Mouse (Mus musculus): ENCODE measurements around the gene Myl12a. TPM values are rescaled to one million over a fixed set of nuclear protein-coding genes. Genes with fewer than 3 reads are reported as not detected.

Gene Myl12a
- 171 and 182 TPM in 2 replicates for polyA plus RNA-seq (2015; fragmentation: Nextera tagmentation; extraction: Ambion mirVana)

GRCm38 (mm10) chr17:71002744-71003094 lies at the start of gene Myl12a:
TSS of gene Myl12a (minus strand) at chr17:71002878.
- no peaks in the 10 kb centered on the region for H3K36me3 ChIP-seq (ENCODE audit: control insufficient read depth, insufficient read depth)
- H3K9ac ChIP-seq (ENCODE audit: low read depth, low read length): peak within 1 kb of the TSS; percentile 97
- ATAC-seq (ENCODE audit: low read depth): peak; percentile 11
- H3K27me3 ChIP-seq (ENCODE audit: control insufficient read depth, insufficient read depth, low read depth, low read length): no peaks in the 10 kb centered on the region
- peaks cover 30% of the 10 kb centered on the region for H3K4me1 ChIP-seq (ENCODE audit: control insufficient read depth, low read depth, low read length)
- WGBS (ENCODE audit: insufficient replicate concordance): 13% methylated on average over 14 of the region's 14 CpGs
- H3K9me3 ChIP-seq (replicated peaks; ENCODE audit: control insufficient read depth, low read length): no peaks in the 10 kb centered on the region
- peak within 1 kb of the TSS; percentile 90 for H3K4me3 ChIP-seq (ENCODE audit: low read depth, low read length)
- peak within 1 kb of the TSS; percentile 74 for H3K4me2 ChIP-seq (ENCODE audit: low read depth, low read length)
- H3K27ac ChIP-seq (ENCODE audit: low read length): peak within 1 kb of the TSS; percentile 95

GRCm38 (mm10) chr17:71049292-71049691 lies 46.6 kb upstream of the Myl12a start:
- Histone ChIP-seq H3K9ac (ENCODE audit: low read depth, low read length) (no peak overlapping the region), H3K36me3 (ENCODE audit: control insufficient read depth, insufficient read depth) (no peaks in the 10 kb centered on the region), H3K9me3 (replicated peaks; ENCODE audit: control insufficient read depth, low read length) (no peaks in the 10 kb centered on the region), H3K27ac (ENCODE audit: low read length) (no peak overlapping the region), H3K4me2 (ENCODE audit: low read depth, low read length) (no peak overlapping the region), H3K4me3 (ENCODE audit: low read depth, low read length) (no peak overlapping the region), H3K27me3 (ENCODE audit: control insufficient read depth, insufficient read depth, low read depth, low read length) (no peaks in the 10 kb centered on the region), H3K4me1 (ENCODE audit: control insufficient read depth, low read depth, low read length) (no peaks in the 10 kb centered on the region)
- no peak for ATAC-seq (ENCODE audit: low read depth)
- WGBS (ENCODE audit: insufficient replicate concordance): 64% methylated on average over 8 of the region's 8 CpGs

- Histone ChIP-seq H3K27me3 (ENCODE audit: control insufficient read depth, insufficient read depth, low read depth, low read length) (no peaks in the 10 kb centered on the region), H3K9me3 (replicated peaks; ENCODE audit: control insufficient read depth, low read length) (no peaks in the 10 kb centered on the region), H3K4me3 (ENCODE audit: low read depth, low read length) (no peak overlapping the region), H3K9ac (ENCODE audit: low read depth, low read length) (no peak overlapping the region), H3K27ac (ENCODE audit: low read length) (no peak overlapping the region), H3K4me2 (ENCODE audit: low read depth, low read length) (no peak overlapping the region), H3K36me3 (ENCODE audit: control insufficient read depth, insufficient read depth) (no peaks in the 10 kb centered on the region), H3K4me1 (ENCODE audit: control insufficient read depth, low read depth, low read length) (no peaks in the 10 kb centered on the region)
- WGBS (ENCODE audit: insufficient replicate concordance): 72% methylated on average over 4 of the region's 4 CpGs
- no peak for ATAC-seq (ENCODE audit: low read depth)
These were observed 44.2 kb upstream of the Myl12a start for GRCm38 (mm10) chr17:71046856-71047255.

- no peak overlapping the region for H3K4me2 ChIP-seq (ENCODE audit: low read depth, low read length)
- no peaks in the 10 kb centered on the region for H3K36me3 ChIP-seq (ENCODE audit: control insufficient read depth, insufficient read depth)
- H3K4me3 ChIP-seq (ENCODE audit: low read depth, low read length): no peak overlapping the region
- no peaks in the 10 kb centered on the region for H3K9me3 ChIP-seq (replicated peaks; ENCODE audit: control insufficient read depth, low read length)
- 69% methylated on average over 9 of the region's 9 CpGs for WGBS (ENCODE audit: insufficient replicate concordance)
- H3K4me1 ChIP-seq (ENCODE audit: control insufficient read depth, low read depth, low read length): no peaks in the 10 kb centered on the region
- no peaks in the 10 kb centered on the region for H3K27me3 ChIP-seq (ENCODE audit: control insufficient read depth, insufficient read depth, low read depth, low read length)
- no peak overlapping the region for H3K27ac ChIP-seq (ENCODE audit: low read length)
- no peak for ATAC-seq (ENCODE audit: low read depth)
- no peak overlapping the region for H3K9ac ChIP-seq (ENCODE audit: low read depth, low read length)
These were observed 42.9 kb upstream of the Myl12a start for GRCm38 (mm10) chr17:71045591-71045990.

GRCm38 (mm10) chr17:71042645-71043044 lies 40.0 kb upstream of the Myl12a start:
- Histone ChIP-seq H3K4me3 (ENCODE audit: low read depth, low read length) (no peak overlapping the region), H3K4me1 (ENCODE audit: control insufficient read depth, low read depth, low read length) (no peaks in the 10 kb centered on the region), H3K9ac (ENCODE audit: low read depth, low read length) (no peak overlapping the region), H3K27ac (ENCODE audit: low read length) (no peak overlapping the region), H3K9me3 (replicated peaks; ENCODE audit: control insufficient read depth, low read length) (no peaks in the 10 kb centered on the region), H3K27me3 (ENCODE audit: control insufficient read depth, insufficient read depth, low read depth, low read length) (no peaks in the 10 kb centered on the region), H3K4me2 (ENCODE audit: low read depth, low read length) (no peak overlapping the region), H3K36me3 (ENCODE audit: control insufficient read depth, insufficient read depth) (no peaks in the 10 kb centered on the region)
- no peak for ATAC-seq (ENCODE audit: low read depth)
- WGBS (ENCODE audit: insufficient replicate concordance): 48% methylated on average over 1 of the region's 1 CpGs

GRCm38 (mm10) chr17:71040582-71040880 lies 37.9 kb upstream of the Myl12a start:
- Histone ChIP-seq H3K36me3 (ENCODE audit: control insufficient read depth, insufficient read depth) (no peaks in the 10 kb centered on the region), H3K4me3 (ENCODE audit: low read depth, low read length) (no peak overlapping the region), H3K4me1 (ENCODE audit: control insufficient read depth, low read depth, low read length) (no peaks in the 10 kb centered on the region), H3K27ac (ENCODE audit: low read length) (no peak overlapping the region), H3K9ac (ENCODE audit: low read depth, low read length) (no peak overlapping the region), H3K4me2 (ENCODE audit: low read depth, low read length) (no peak overlapping the region), H3K9me3 (replicated peaks; ENCODE audit: control insufficient read depth, low read length) (no peaks in the 10 kb centered on the region), H3K27me3 (ENCODE audit: control insufficient read depth, insufficient read depth, low read depth, low read length) (no peaks in the 10 kb centered on the region)
- ATAC-seq (ENCODE audit: low read depth): no peak
- 26% methylated on average over 5 of the region's 5 CpGs for WGBS (ENCODE audit: insufficient replicate concordance)

GRCm38 (mm10) chr17:71039851-71040581 lies 37.3 kb upstream of the Myl12a start:
- no peaks in the 10 kb centered on the region for H3K36me3 ChIP-seq (ENCODE audit: control insufficient read depth, insufficient read depth)
- no peaks in the 10 kb centered on the region for H3K4me1 ChIP-seq (ENCODE audit: control insufficient read depth, low read depth, low read length)
- no peaks in the 10 kb centered on the region for H3K27me3 ChIP-seq (ENCODE audit: control insufficient read depth, insufficient read depth, low read depth, low read length)
- H3K4me2 ChIP-seq (ENCODE audit: low read depth, low read length): no peak overlapping the region
- ATAC-seq (ENCODE audit: low read depth): no peak
- H3K27ac ChIP-seq (ENCODE audit: low read length): no peak overlapping the region
- no peak overlapping the region for H3K4me3 ChIP-seq (ENCODE audit: low read depth, low read length)
- no peaks in the 10 kb centered on the region for H3K9me3 ChIP-seq (replicated peaks; ENCODE audit: control insufficient read depth, low read length)
- H3K9ac ChIP-seq (ENCODE audit: low read depth, low read length): no peak overlapping the region
- 62% methylated on average over 12 of the region's 12 CpGs for WGBS (ENCODE audit: insufficient replicate concordance)

- 65% methylated on average over 5 of the region's 5 CpGs for WGBS (ENCODE audit: insufficient replicate concordance)
- Histone ChIP-seq H3K4me3 (ENCODE audit: low read depth, low read length) (no peak overlapping the region), H3K4me1 (ENCODE audit: control insufficient read depth, low read depth, low read length) (no peaks in the 10 kb centered on the region), H3K9me3 (replicated peaks; ENCODE audit: control insufficient read depth, low read length) (no peaks in the 10 kb centered on the region), H3K27ac (ENCODE audit: low read length) (no peak overlapping the region), H3K36me3 (ENCODE audit: control insufficient read depth, insufficient read depth) (no peaks in the 10 kb centered on the region), H3K27me3 (ENCODE audit: control insufficient read depth, insufficient read depth, low read depth, low read length) (no peaks in the 10 kb centered on the region), H3K9ac (ENCODE audit: low read depth, low read length) (no peak overlapping the region), H3K4me2 (ENCODE audit: low read depth, low read length) (no peak overlapping the region)
- ATAC-seq (ENCODE audit: low read depth): no peak
These were observed 36.1 kb upstream of the Myl12a start for GRCm38 (mm10) chr17:71038812-71039211.

- H3K4me3 ChIP-seq (ENCODE audit: low read depth, low read length): no peak overlapping the region
- no peaks in the 10 kb centered on the region for H3K4me1 ChIP-seq (ENCODE audit: control insufficient read depth, low read depth, low read length)
- no peaks in the 10 kb centered on the region for H3K9me3 ChIP-seq (replicated peaks; ENCODE audit: control insufficient read depth, low read length)
- no peaks in the 10 kb centered on the region for H3K27me3 ChIP-seq (ENCODE audit: control insufficient read depth, insufficient read depth, low read depth, low read length)
- no peak overlapping the region for H3K9ac ChIP-seq (ENCODE audit: low read depth, low read length)
- H3K4me2 ChIP-seq (ENCODE audit: low read depth, low read length): no peak overlapping the region
- no peaks in the 10 kb centered on the region for H3K36me3 ChIP-seq (ENCODE audit: control insufficient read depth, insufficient read depth)
- 67% methylated on average over 7 of the region's 7 CpGs for WGBS (ENCODE audit: insufficient replicate concordance)
- H3K27ac ChIP-seq (ENCODE audit: low read length): no peak overlapping the region
- ATAC-seq (ENCODE audit: low read depth): no peak
These were observed 34.5 kb upstream of the Myl12a start for GRCm38 (mm10) chr17:71037188-71037587.
